Mouse (Mus musculus) neural tube, embryonic 11.5 days (tissue): ENCODE measurements around the gene Rbm46. TPM values are rescaled to one million over a fixed set of nuclear protein-coding genes. Genes with fewer than 3 reads are reported as not detected.

Source experiments
- ATAC-seq: fragments of 200-750 bp; cut with Nextera tagmentation; 2 replicates; pipeline ENCODE4 v1.8.0; 2017; ENCODE audit warnings: moderate number of reproducible peaks, mild to moderate bottlenecking, moderate TSS enrichment, moderate library complexity; ENCODE audit not compliant: insufficient read depth, low FRiP score, low TSS enrichment
- DNase-seq: peaks from one replicate; pipeline ENCODE4 v3.0.0-alpha.2; 2015; ENCODE audit warnings: low spot score
- H3K27ac ChIP-seq: fragments of 300-500 bp; sonication (generic); 2 replicates; pipeline ENCODE4 v1.5.1; 2014; ENCODE audit warnings: low read depth, mild to moderate bottlenecking, low read length
- H3K27me3 ChIP-seq: fragments of 300-500 bp; sonication (generic); 2 replicates; pipeline ENCODE4 v1.6.1; 2014; ENCODE audit warnings: mild to moderate bottlenecking, low read length, mixed read lengths; ENCODE audit not compliant: control insufficient read depth, insufficient read depth
- H3K36me3 ChIP-seq: fragments of 300-500 bp; sonication (generic); 2 replicates; pipeline ENCODE4 v1.6.1; 2014; ENCODE audit warnings: mild to moderate bottlenecking, low read length, moderate library complexity, mixed read lengths; ENCODE audit not compliant: control insufficient read depth, insufficient read depth
- H3K4me1 ChIP-seq: fragments of 300-500 bp; sonication (generic); 2 replicates; pipeline ENCODE4 v1.6.1; 2014; ENCODE audit warnings: low read length, mixed read lengths; ENCODE audit not compliant: control insufficient read depth, insufficient read depth
- H3K4me2 ChIP-seq: fragments of 300-500 bp; sonication (generic); 2 replicates; pipeline ENCODE4 v1.6.1; 2014; ENCODE audit warnings: low read depth, mild to moderate bottlenecking, moderate library complexity
- H3K4me3 ChIP-seq: fragments of 300-500 bp; sonication (generic); 2 replicates; pipeline ENCODE4 v1.5.1; 2014; ENCODE audit warnings: low read depth, low read length
- H3K9ac ChIP-seq: fragments of 300-500 bp; sonication (generic); 2 replicates; pipeline ENCODE4 v1.6.1; 2014; ENCODE audit warnings: mild to moderate bottlenecking, low read length
- H3K9me3 ChIP-seq: fragments of 300-500 bp; sonication (generic); 2 replicates; pipeline ENCODE4 v1.6.1; 2016; ENCODE audit warnings: low read length; ENCODE audit not compliant: control insufficient read depth
- WGBS: fragments of 180-500 bp; shearing (Covaris S2); extraction: QIAGEN DNeasy Blood & Tissue Kit; methylation state at CpG from one replicate; pipeline ENCODE4 v1.1.7; 2014; 5-methylcytosine and 5-hydroxymethylcytosine counted together
- polyA plus RNA-seq: library from polyadenylated mRNA; unstranded; fragments of >200 nt; fragmentation: Nextera tagmentation; extraction: Ambion mirVana; gene quantifications from 2 replicates; pipeline ENCODE4 v1.2.1, GENCODE M21; 2014

Gene Rbm46
- polyA plus RNA-seq, 1 experiment from 2014 or later: 2.3 TPM

DNA sequence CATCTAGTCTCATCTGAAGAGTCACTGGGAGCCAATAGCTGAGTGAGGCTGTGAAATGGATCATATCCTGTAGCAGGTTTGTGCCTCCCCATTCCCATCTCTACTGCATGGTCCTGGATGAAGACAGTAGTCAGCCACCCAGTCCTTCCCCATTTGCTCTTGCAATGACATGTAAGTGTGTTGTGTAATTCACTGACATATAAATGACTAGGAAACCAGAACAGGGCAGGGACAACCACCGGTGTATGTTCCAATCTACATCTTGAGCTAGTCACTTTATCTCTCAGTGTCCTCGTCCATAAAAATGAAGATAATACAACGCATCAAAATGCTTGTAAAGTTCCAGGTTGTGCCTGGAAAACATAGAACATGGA is 75.8 kb downstream of the Rbm46 start:
- no peaks in the 10 kb centered on the region for H3K36me3 ChIP-seq
- WGBS: 73% methylated on average over 3 of the region's 3 CpGs
- no peaks in the 10 kb centered on the region for H3K9me3 ChIP-seq
- H3K4me1 ChIP-seq: no peaks in the 10 kb centered on the region
- ATAC-seq (no peak), DNase-seq (no peak)
- no peak overlapping the region for H3K27ac ChIP-seq
- H3K4me3 ChIP-seq: no peak overlapping the region
- no peaks in the 10 kb centered on the region for H3K27me3 ChIP-seq
- H3K9ac ChIP-seq: no peak overlapping the region
- no peak overlapping the region for H3K4me2 ChIP-seq

- no peak overlapping the region for H3K4me2 ChIP-seq
- ATAC-seq (no peak), DNase-seq (no peak)
- 87% methylated on average over 4 of the region's 4 CpGs for WGBS
- no peaks in the 10 kb centered on the region for H3K36me3 ChIP-seq
- H3K9ac ChIP-seq: no peak overlapping the region
- H3K27me3 ChIP-seq: no peaks in the 10 kb centered on the region
- H3K9me3 ChIP-seq: no peaks in the 10 kb centered on the region
- no peaks in the 10 kb centered on the region for H3K4me1 ChIP-seq
- no peak overlapping the region for H3K4me3 ChIP-seq
- no peak overlapping the region for H3K27ac ChIP-seq
Measured at GRCm38 (mm10) chr3:82799735-82800469, 76.4 kb downstream of the Rbm46 start.

DNA sequence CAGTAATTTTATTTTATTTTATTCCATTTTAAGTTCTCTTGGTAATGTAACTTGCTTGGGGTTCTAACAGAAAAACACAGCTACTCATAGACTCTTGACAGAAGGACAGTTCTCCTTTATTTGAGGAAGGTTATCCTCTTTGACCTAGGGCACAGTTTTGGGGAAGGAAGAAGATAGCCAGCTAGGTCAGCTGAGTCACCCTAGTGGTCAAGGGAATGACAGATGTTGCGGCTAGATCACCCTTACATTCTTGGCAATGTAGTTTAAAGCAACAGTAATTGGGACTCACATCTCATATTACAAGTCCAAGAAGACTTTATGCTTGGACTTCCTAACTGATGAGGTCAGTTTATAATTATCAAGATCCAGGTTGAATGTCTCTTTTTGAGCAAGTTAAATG is 82.6 kb downstream of the Rbm46 start:
- Histone ChIP-seq H3K9me3 (no peaks in the 10 kb centered on the region), H3K36me3 (no peaks in the 10 kb centered on the region), H3K27me3 (no peaks in the 10 kb centered on the region), H3K27ac (no peak overlapping the region), H3K4me1 (no peaks in the 10 kb centered on the region), H3K9ac (no peak overlapping the region), H3K4me3 (no peak overlapping the region), H3K4me2 (no peak overlapping the region)
- DNase-seq (no peak), ATAC-seq (no peak)
- WGBS: 93% methylated on average over 1 of the region's 1 CpGs

GRCm38 (mm10) chr3:82791663-82792062 is 84.6 kb downstream of the Rbm46 start:
- no peak overlapping the region for H3K27ac ChIP-seq
- no peaks in the 10 kb centered on the region for H3K36me3 ChIP-seq
- no peak overlapping the region for H3K4me3 ChIP-seq
- WGBS: 89% methylated on average over 3 of the region's 3 CpGs
- H3K4me2 ChIP-seq: no peak overlapping the region
- ATAC-seq (no peak), DNase-seq (no peak)
- H3K9me3 ChIP-seq: no peaks in the 10 kb centered on the region
- no peak overlapping the region for H3K9ac ChIP-seq
- H3K27me3 ChIP-seq: no peaks in the 10 kb centered on the region
- no peaks in the 10 kb centered on the region for H3K4me1 ChIP-seq

Other genes starting within 250 kb of the Rbm46 start
- 0.04 and 0.07 TPM in 2 replicates for gene Lrat, start 27.5 kb upstream of the Rbm46 start, polyA plus RNA-seq
- 0.17 and 0.23 TPM in 2 replicates for gene Fgg, start 131.2 kb upstream of the Rbm46 start, polyA plus RNA-seq
- 0.14 TPM in 1 of 2 replicates, not detected in the other for gene Fga, start 149.6 kb upstream of the Rbm46 start, polyA plus RNA-seq
- 0.08 and 0.16 TPM in 2 replicates for gene Fgb, start 173.4 kb upstream of the Rbm46 start, polyA plus RNA-seq
- gene Plrg1, start 179.0 kb upstream of the Rbm46 start, polyA plus RNA-seq: 141 and 149 TPM in 2 replicates